Mouse (Mus musculus): ENCODE measurements around the gene Gm21903.
"Not testable (repeated sequence)": the region's sequence is repeated elsewhere in the genome, so short reads cannot be mapped to it uniquely, and the experiment has no call there.

The Gm21903 gene

DNA sequence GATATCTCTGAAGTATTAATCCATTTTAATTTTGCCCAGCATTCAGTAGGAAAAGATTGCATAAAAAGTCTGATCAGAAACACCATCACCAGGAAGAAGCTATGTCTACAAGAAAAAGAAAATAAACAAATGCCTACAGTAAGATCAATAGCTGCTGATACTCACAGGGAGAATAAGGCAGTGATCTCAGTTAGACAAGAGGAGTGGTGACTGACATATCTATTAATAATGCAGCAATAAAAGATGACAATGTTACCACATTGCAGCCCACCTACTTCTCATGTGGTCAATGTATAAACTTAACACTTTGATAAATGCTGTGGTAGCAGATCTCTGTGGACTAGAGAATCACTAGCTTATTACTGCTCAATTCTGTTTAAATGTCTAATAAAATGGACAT lies at the start of gene Gm21903:
Gene Gm21903 (minus strand): TSS at position 101 of the 400 bp plus-strand sequence.
- no peak for DNase-seq

DNA sequence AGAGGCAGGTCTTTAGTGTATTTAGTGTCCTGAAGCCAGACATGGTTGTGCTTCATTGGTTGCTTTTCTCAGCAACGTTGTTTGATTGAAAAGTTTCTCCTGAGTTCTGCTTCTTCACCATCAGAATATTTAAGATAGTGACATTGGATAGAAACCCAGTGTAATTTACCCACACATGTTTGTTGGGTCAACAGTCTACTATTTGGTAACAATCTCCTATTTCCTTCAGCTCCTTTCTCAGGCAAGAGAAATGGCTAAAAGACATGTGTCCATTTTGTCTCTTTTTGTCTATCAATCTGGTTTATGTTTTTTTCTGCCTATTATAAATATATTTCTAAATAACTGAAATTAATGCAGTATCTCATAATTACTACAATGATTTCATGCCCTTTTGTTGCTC lies 33.8 kb upstream of the Gm21903 start, which contains the start of gene Esp23:
Gene Esp23 (minus strand): TSS at position 101 of the 400 bp plus-strand sequence.
- no peak for DNase-seq

GRCm38 (mm10) chr17:39063641-39064040 lies 20.5 kb upstream of the Gm21903 start:
- no peak for DNase-seq

- not testable (repeated sequence) for DNase-seq
Measured at GRCm38 (mm10) chr17:39036395-39036794, 6.7 kb downstream of the Gm21903 start, which contains the start of gene Esp24. Esp24 (plus strand) TSS chr17:39036695.

DNA sequence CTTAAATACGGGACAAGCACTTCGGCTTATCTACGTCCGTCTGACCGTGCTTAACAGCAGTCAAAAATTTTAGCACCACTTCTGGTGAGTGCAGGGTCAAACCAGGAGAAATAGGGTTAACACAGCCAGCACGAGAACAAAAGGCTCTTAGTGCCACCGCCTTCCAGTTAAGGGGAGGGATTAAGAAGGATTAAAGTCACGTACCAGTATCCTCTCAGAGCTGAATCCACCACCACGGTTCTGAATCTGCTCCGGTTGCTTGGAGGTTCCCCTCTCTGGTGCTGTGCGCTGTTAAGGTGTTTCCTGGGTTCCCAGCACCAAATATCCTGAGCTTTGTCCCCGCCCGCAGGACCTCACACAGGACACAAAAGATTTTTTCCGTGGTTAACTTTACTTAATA lies 26.0 kb downstream of the Gm21903 start:
- DNase-seq = no peak

DNA sequence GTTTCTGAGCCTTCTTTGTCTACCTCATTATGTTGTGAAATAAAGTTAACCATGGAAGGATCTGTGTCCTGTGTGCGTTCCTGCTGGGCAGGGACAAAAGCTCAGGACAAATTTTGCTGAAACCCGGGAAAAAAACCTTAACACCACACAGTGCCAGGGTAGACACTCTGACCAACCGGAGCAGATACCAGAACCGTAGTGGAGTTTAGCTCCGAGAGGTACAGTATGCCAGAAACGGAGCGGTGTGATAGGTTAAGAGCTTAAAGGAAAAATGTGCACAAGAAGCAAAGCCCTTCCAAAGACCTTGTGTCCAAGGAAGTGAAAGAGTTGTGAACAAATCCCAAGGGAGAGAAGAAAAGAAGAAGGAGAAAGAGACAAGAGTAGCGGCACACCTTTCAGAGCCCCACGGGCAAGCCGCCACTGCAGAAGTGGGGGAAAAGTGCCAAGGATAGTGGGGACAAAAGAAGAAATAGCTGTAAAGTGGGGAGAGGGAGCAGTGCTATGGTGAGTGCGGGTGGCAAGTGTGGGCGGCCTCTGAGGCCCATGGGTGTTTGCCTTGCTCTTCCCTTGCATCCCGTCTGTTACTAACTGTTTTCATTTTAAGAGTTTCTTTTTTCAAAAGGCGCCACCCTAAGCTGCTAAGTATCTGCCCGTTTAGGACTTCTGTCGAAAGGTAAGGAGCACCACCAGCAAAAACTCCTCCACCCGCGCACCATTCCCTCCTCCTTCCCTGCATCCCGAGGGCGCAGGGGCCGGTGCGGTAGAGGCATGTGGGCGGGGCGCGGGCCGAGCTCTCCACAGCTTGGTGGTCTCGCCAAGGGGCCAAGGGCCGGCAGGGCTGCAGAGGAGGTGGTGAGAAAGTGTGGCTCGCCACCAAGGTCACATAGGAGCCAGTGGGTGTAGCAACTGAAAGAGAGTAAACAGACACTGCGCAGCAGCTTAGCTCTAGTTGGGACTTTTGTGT lies 32.2 kb downstream of the Gm21903 start:
- DNase-seq = no peak

DNA sequence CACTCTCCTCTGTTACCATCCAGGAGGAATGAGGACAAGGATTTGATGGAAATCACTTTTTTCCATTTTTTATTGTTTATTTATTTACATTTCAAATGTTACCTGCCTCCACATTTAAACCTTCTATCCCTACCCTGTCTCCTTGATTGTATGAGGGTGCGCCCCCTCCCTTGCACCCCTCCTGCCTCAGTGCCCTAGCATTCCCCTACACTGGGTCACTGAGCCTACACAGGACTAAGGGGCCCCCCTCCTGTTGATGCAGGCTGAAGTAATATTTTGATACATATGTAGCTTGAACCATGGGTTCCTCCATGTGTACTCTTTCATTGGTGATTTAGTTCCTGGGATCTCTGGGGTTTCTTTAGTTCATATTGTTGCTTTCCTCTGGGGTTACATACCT lies 33.3 kb downstream of the Gm21903 start:
- no peak for DNase-seq
